Mouse (Mus musculus): ENCODE results near the gene Cd81.

DNA sequence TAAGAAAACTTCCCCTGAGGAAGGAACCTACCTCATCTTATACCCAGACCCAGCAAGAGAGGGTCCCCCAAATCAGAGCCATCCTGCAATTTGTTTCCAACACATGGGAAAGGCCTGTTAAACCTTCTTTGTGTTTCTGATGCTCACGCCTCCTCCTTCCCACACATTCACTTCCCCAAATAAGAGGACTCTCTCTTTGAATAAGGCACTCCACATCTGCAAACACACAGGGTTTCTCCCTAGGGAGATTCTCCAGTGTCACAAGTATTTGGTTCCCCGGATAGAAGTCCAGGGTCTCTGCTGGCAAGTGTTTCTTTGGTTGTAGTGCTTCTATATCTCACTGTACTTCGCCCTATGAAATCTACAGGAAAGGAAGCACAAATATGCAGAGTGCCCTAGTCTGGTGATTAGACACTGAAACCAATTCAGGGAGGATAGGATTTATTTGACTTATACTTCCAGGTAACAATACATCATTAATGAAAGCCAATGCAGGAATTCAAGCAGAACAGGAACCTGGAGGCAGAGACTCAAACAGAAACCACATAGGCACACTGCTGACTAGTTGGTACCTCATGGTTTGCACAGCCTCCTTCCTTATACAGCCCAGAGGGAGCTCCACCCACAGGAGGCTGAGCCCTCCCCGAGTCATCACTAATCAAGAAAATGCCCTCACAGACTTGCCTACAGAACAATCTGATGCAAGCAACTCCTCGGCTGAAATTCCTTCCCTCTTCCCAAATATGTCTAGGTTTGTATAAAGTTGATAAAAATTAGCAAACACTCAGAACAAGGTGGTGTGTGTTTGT is 31.0 kb upstream of the Cd81 start:
- TF ChIP-seq CTCF (IDR thresholded peaks at IDR 0.05; ENCODE audit: control insufficient read depth, insufficient read depth, low read length) (no peak), POLR2A (IDR thresholded peaks at IDR 0.05; ENCODE audit: borderline replicate concordance, control insufficient read depth, low read depth, low read length) (no peak)

Data from bone marrow, adult 2 months (tissue).